Mouse (Mus musculus) liver, embryonic 16.5 days (tissue): ENCODE data around the gene Echs1. TPM values are rescaled to one million over a fixed set of nuclear protein-coding genes. Genes with fewer than 3 reads are reported as not detected.
A peak's percentile ranks its signal among the peaks of the same experiment; 100 is the strongest.

Source experiments
- ATAC-seq: fragments of 200-750 bp; cut with Nextera tagmentation; 2 replicates; pipeline ENCODE4 v1.8.0; 2017; ENCODE audit warnings: low read depth, mild to moderate bottlenecking, moderate number of reproducible peaks, moderate library complexity
- H3K27ac ChIP-seq: fragments of 300-500 bp; sonication (generic); 2 replicates; pipeline ENCODE4 v1.5.1; 2014; ENCODE audit warnings: mild to moderate bottlenecking, low read length
- H3K27me3 ChIP-seq: fragments of 300-500 bp; sonication (generic); 2 replicates; pipeline ENCODE4 v1.6.1; 2014; ENCODE audit warnings: low read depth, low read length, mixed read lengths; ENCODE audit not compliant: control insufficient read depth, insufficient read depth
- H3K36me3 ChIP-seq: fragments of 300-500 bp; sonication (generic); 2 replicates; pipeline ENCODE4 v1.6.1; 2014; ENCODE audit warnings: mild to moderate bottlenecking; ENCODE audit not compliant: control insufficient read depth, insufficient read depth
- H3K4me1 ChIP-seq: fragments of 300-500 bp; sonication (generic); 2 replicates; pipeline ENCODE4 v1.6.1; 2014; ENCODE audit warnings: low read depth, low read length, mixed read lengths; ENCODE audit not compliant: control insufficient read depth
- H3K4me2 ChIP-seq: fragments of 300-500 bp; sonication (generic); 2 replicates; pipeline ENCODE4 v1.6.1; 2014; ENCODE audit warnings: low read depth, low read length, mixed read lengths
- H3K4me3 ChIP-seq: fragments of 300-500 bp; sonication (generic); 2 replicates; pipeline ENCODE4 v1.5.1; 2014; ENCODE audit warnings: low read depth, mild to moderate bottlenecking, low read length
- H3K9ac ChIP-seq: fragments of 300-500 bp; sonication (generic); 2 replicates; pipeline ENCODE4 v1.6.1; 2014; ENCODE audit warnings: low read depth, low read length
- H3K9me3 ChIP-seq: fragments of 300-500 bp; sonication (generic); replicated peaks from 2 replicates; pipeline ENCODE4 v1.6.1; 2016; ENCODE audit warnings: low read length; ENCODE audit not compliant: control insufficient read depth
- WGBS: fragments of 180-500 bp; shearing (Covaris S2); extraction: QIAGEN DNeasy Blood & Tissue Kit; methylation state at CpG from one replicate; pipeline ENCODE4 v1.1.7; 2014; ENCODE audit not compliant: insufficient replicate concordance; 5-methylcytosine and 5-hydroxymethylcytosine counted together
- polyA plus RNA-seq: library from polyadenylated mRNA; unstranded; fragments of >200 nt; fragmentation: Nextera tagmentation; extraction: Ambion mirVana; gene quantifications from 2 replicates; pipeline ENCODE4 v1.2.1, GENCODE M21; 2015

The Echs1 gene
- polyA plus RNA-seq: 122 and 131 TPM in 2 replicates

DNA sequence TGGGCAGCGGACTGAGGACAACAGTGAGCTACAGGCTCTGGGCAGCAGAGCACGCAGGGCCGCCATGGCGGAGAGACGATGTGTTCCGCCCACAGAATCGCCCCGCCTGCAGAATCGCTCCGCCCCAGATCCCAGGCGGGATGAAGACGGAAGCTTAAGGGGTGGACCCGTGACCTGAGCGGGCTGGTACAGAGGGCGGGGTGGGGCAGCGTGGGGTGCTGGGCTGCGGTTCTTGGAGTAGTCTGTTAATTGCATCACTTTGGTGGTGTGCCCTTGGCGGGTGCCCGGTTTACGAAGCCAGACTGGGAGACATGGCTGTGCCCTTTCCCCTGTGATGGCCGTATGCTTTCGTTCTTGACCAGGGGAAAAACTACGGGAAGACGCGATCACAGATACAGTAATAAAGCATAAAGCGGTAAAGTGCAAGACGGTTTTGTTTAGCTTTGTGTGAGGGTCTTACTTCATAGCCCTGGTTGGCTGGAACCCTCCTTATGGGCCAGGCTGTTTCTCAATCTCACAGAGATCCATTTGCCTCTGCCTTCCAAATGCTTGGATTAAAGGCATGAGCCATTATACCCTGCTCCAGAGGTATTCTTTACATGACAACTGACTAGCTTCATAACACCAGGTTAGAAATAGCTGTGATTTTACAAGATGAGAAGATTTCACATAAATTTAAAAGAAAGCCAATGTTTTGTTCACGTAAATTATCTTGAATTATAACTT, at the start of gene Echs1:
Gene Echs1 (minus strand): TSS at position 148 of the 726 bp plus-strand sequence.
- Histone ChIP-seq H3K4me2 (peak within 1 kb of the TSS; percentile 96), H3K4me3 (peak within 1 kb of the TSS; percentile 80), H3K4me1 (peaks cover 15% of the 10 kb centered on the region), H3K27ac (peak within 1 kb of the TSS; percentile 94), H3K27me3 (no peaks in the 10 kb centered on the region), H3K9ac (peak within 1 kb of the TSS; percentile 80), H3K9me3 (no peaks in the 10 kb centered on the region), H3K36me3 (peaks cover 4% of the 10 kb centered on the region; the same call in 1 of the 2 replicates)
- ATAC-seq: peak; percentile 97
- 3% methylated on average over 28 of the region's 28 CpGs for WGBS

- no peaks in the 10 kb centered on the region for H3K4me1 ChIP-seq
- no peaks in the 10 kb centered on the region for H3K36me3 ChIP-seq
- no peak within 1 kb of the TSS for H3K27ac ChIP-seq
- no peak within 1 kb of the TSS for H3K9ac ChIP-seq
- no peaks in the 10 kb centered on the region for H3K27me3 ChIP-seq
- no peaks in the 10 kb centered on the region for H3K9me3 ChIP-seq
- WGBS: 57% methylated on average over 7 of the region's 7 CpGs
- H3K4me2 ChIP-seq: no peak within 1 kb of the TSS
- no peak within 1 kb of the TSS for H3K4me3 ChIP-seq
- no peak for ATAC-seq
These were observed 48.4 kb upstream of the Echs1 start, which contains the start of gene Olfr522 for GRCm38 (mm10) chr7:140164664-140165063. Olfr522 (minus strand) TSS chr7:140164764.

DNA sequence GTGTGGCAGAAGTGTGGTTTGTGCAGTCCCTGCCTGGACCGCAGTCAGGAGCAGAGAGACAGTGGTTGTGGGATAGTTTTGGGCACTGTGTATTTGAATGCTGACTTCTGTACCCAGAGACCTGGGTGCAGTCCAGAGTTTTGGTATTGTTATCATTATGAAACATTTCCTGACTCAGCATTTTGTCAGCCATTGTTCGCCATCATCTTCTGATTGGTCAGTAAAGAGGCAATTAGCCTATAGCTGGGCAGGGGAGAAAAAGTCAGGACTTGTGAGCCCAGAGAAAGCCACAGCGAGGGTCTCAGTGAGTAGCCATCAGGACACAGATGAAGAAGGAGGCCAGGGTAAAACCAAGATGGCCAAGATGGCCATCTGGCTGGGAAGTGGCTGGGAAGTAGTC, 44.1 kb upstream of the Echs1 start:
- no peak overlapping the region for H3K27ac ChIP-seq
- H3K9ac ChIP-seq: no peak overlapping the region
- H3K4me3 ChIP-seq: no peak overlapping the region
- H3K4me1 ChIP-seq: no peaks in the 10 kb centered on the region
- 48% methylated on average over 3 of the region's 3 CpGs for WGBS
- no peak for ATAC-seq
- no peaks in the 10 kb centered on the region; the same call in 1 of the 2 replicates for H3K27me3 ChIP-seq
- no peak overlapping the region for H3K4me2 ChIP-seq
- no peaks in the 10 kb centered on the region for H3K9me3 ChIP-seq
- H3K36me3 ChIP-seq: no peaks in the 10 kb centered on the region

DNA sequence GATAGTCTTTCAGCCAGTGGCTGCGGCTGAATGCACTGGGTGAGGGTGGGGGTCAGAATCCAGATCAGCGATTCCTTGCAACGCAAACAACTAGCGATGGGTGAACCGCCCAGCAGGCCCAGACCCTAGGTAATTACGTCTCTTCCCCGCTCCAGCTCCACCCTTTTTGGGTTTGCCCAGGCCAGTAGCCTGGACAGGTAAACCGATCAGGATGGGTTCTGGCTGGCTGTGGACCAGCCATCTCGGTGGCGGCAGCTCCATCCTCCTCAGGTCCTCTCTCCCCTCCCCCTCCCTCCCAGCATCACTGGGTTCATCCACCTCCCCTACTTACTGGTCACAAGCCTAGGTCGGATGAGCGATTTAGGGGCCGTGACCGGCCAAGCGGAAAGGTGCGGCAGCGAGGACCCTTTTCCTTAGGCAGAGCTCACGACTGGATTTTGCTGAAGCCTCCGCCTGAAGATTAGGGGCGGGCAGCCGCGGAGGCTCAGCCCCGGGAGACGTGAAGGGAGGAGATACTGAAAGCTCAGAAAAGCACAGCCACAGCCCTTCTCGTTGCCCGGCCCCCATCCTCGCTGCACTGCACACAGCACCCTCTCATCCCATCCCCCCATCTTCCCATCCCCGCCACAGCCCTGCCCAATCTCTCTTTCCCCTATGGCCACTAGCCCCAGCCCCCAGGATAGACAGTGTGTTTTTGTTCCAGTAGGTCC, 38.1 kb upstream of the Echs1 start, which contains the start of gene Sprn:
Gene Sprn (minus strand): TSS at position 660 of the 710 bp plus-strand sequence.
- no peak for ATAC-seq

DNA sequence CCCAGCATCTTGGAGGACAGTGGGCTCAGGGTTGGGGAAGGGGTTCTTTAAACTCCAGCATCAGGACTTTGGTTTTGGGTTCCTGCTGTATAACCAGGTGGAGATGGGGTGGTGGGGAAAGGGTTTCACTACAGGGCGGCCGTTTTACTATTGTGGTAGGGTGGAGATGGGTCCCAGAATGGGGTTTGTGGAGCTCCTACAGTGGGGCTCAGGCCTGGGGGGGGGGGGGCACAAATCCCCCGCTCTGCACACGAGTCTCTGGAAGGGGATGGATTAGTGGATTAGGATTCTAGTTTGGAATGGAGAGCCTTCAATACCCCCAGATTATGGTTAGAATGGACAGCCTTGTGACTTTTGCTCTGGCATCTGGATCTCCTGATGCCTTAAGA, 37.5 kb upstream of the Echs1 start:
- Histone ChIP-seq H3K4me1 (no peaks in the 10 kb centered on the region), H3K4me2 (no peak overlapping the region), H3K27ac (no peak overlapping the region), H3K9me3 (no peaks in the 10 kb centered on the region), H3K9ac (no peak overlapping the region), H3K27me3 (peaks cover 27% of the 10 kb centered on the region), H3K36me3 (no peaks in the 10 kb centered on the region), H3K4me3 (no peak overlapping the region)
- ATAC-seq: no peak
- WGBS: 20% methylated on average over 4 of the region's 4 CpGs

More for the DNA sequence above, 38.1 kb upstream of the Echs1 start, which contains the start of gene Sprn:
- H3K36me3 ChIP-seq: no peaks in the 10 kb centered on the region
- H3K4me1 ChIP-seq: no peaks in the 10 kb centered on the region
- peaks cover 27% of the 10 kb centered on the region for H3K27me3 ChIP-seq
- no peak within 1 kb of the TSS for H3K27ac ChIP-seq
- no peak within 1 kb of the TSS for H3K9ac ChIP-seq
- H3K9me3 ChIP-seq: no peaks in the 10 kb centered on the region
- WGBS: 8% methylated on average over 28 of the region's 28 CpGs
- no peak within 1 kb of the TSS for H3K4me2 ChIP-seq
- no peak within 1 kb of the TSS for H3K4me3 ChIP-seq

DNA sequence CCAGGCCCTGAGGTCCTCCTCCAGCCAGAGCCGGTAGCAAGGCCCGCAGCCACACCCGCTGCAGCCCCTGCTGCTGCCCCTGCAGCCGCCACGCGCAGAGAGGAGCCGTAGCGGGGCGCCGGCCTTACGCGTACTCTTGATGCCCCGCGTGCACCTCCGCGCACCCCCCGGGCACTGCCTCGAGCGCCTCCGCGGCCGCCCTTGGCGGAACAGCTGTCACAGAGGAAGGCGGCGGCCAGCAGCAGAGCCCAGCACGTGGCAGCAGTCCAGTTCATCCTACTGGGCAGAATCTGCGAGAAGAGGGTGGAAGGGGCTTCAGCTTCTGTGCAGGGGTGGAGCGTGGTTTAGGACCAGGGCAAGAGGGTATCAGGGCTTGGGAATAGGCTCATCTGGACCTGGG, 37.1 kb upstream of the Echs1 start:
- Histone ChIP-seq H3K27ac (no peak overlapping the region), H3K4me2 (no peak overlapping the region), H3K4me3 (no peak overlapping the region)

GRCm38 (mm10) chr7:140144550-140144949, 28.3 kb upstream of the Echs1 start:
- no peaks in the 10 kb centered on the region for H3K36me3 ChIP-seq
- no peak overlapping the region for H3K27ac ChIP-seq
- no peak overlapping the region for H3K4me2 ChIP-seq
- H3K27me3 ChIP-seq: no peaks in the 10 kb centered on the region
- no peak overlapping the region for H3K4me3 ChIP-seq
- H3K9ac ChIP-seq: no peak overlapping the region
- H3K9me3 ChIP-seq: no peaks in the 10 kb centered on the region
- H3K4me1 ChIP-seq: no peaks in the 10 kb centered on the region; the same call in 1 of the 2 replicates
- 77% methylated on average over 4 of the region's 4 CpGs for WGBS
- no peak for ATAC-seq

More for the DNA sequence above, 37.1 kb upstream of the Echs1 start:
- H3K27me3 ChIP-seq: peaks cover 27% of the 10 kb centered on the region
- WGBS: 9% methylated on average over 28 of the region's 28 CpGs
- H3K4me1 ChIP-seq: no peaks in the 10 kb centered on the region
- H3K9ac ChIP-seq: no peak overlapping the region
- H3K36me3 ChIP-seq: no peaks in the 10 kb centered on the region
- no peak for ATAC-seq
- no peaks in the 10 kb centered on the region for H3K9me3 ChIP-seq

DNA sequence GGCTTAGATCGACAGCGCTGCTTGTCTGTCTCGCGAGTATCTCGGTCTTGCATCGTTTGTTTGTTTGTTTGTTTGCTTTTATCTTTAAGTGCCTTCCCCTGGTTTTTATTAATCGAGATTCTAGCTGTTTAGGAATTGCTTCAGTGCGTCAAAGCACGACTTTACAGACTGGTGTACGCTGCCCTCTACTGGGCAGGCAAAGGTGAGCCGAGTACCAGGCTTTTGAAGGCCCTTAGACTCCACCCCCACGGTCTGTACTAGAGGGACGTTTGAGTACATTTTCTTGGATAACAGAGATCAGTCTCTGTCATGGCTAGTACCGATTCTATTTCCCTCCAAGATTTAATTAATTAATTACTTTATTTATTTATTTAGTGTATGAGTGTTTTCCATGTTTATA, 25.1 kb upstream of the Echs1 start:
- no peak overlapping the region for H3K27ac ChIP-seq
- H3K9ac ChIP-seq: no peak overlapping the region
- no peaks in the 10 kb centered on the region for H3K9me3 ChIP-seq
- peaks cover 8% of the 10 kb centered on the region for H3K4me1 ChIP-seq
- under 1% methylated on average over 14 of the region's 14 CpGs for WGBS
- ATAC-seq: no peak
- H3K36me3 ChIP-seq: no peaks in the 10 kb centered on the region
- H3K27me3 ChIP-seq: no peaks in the 10 kb centered on the region
- H3K4me3 ChIP-seq: no peak overlapping the region
- no peak overlapping the region for H3K4me2 ChIP-seq

DNA sequence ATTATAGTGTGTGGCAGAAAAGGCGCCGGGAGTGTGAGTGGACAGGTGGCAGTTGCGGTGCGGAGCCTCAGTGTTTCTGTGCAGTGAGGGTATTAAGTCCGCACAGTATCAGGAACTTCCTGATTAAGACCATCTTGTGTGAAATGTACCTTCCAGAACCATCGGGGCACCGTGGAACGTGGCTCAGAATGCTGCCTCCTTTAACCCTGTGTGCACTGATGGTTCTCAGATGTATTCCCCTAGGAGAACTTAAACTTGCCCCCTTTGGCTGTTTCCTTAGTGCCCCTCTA, 21.7 kb upstream of the Echs1 start:
- H3K9ac ChIP-seq: peak overlapping the region; percentile 90
- WGBS: 0% methylated on average over 8 of the region's 8 CpGs

More for the DNA sequence above, 21.7 kb upstream of the Echs1 start:
- H3K4me3 ChIP-seq: peak overlapping the region; percentile 91
- H3K27me3 ChIP-seq: no peaks in the 10 kb centered on the region
- no peak for ATAC-seq
- H3K4me2 ChIP-seq: peak overlapping the region; percentile 92
- H3K4me1 ChIP-seq: peaks cover 8% of the 10 kb centered on the region
- H3K36me3 ChIP-seq: no peaks in the 10 kb centered on the region
- no peaks in the 10 kb centered on the region for H3K9me3 ChIP-seq
- peak overlapping the region; percentile 79 for H3K27ac ChIP-seq
